In the genomic region with DNA sequence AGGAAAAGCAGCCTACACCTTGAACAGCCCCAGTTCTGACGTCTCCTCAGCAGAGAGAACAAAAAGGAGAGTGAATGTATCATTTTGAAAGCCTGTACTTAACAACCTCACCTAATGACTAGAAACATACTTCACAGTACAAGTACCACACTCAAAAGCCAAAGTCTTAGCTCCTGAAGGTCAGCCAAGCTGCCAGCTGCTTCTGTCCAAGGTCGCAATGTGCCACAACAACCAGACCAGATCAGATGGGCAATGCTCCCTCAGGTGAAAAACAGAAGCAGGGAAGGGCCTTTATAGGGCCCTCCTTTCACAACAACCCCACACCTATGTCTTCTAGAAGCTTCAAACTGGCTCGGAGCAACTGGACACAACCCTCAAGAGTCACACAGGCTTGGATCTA, we compare ENCODE assay signal across 13 mouse cellular contexts. TPM values are rescaled to one million over a fixed set of nuclear protein-coding genes. Genes with fewer than 3 reads are reported as not detected.
DNase-seq lines count a peak whose midpoint lies in the region; ATAC-seq and TF ChIP-seq lines count a peak whose summit lies in the region.
"Had no signal": no experiment of that assay in that cellular context is flagged by ENCODE, and none has a peak within 500 bp of the region (broad histone marks: within the 10 kb centered on the region; RNA-seq: fewer than 3 reads in every experiment).

No protein-coding gene starts in this region.

- no peak overlapping the region for H3K4me2 ChIP-seq in heart, postnatal 0 days (ENCODE audit: low read depth, low read length)
- H3K4me2 ChIP-seq: hindbrain, embryonic 13.5 days; midbrain, embryonic 13.5 days had no signal

- H3K4me1 ChIP-seq in heart, adult 2 months (ENCODE audit: control insufficient read depth, insufficient read depth, low read length), result peaks cover 10% of the 10 kb centered on the region
- H3K4me1 ChIP-seq in testis, adult 2 months (ENCODE audit: control insufficient read depth, insufficient read depth, low read length), result peaks cover 15% of the 10 kb centered on the region
- H3K4me1 ChIP-seq in heart, postnatal 0 days (ENCODE audit: control insufficient read depth, insufficient read depth), result peaks cover 24% of the 10 kb centered on the region

- intact Hi-C loops in heart, adult 2 months (cut with DNase I), result no loop called here
- intact Hi-C loops in heart, postnatal 25 days (cut with DNase I), result no loop called here

- H3K36me3 ChIP-seq in heart, adult 2 months (ENCODE audit: control insufficient read depth, insufficient read depth, low read length), result peaks cover 27% of the 10 kb centered on the region
- no peaks in the 10 kb centered on the region for H3K36me3 ChIP-seq in testis, adult 2 months (ENCODE audit: control insufficient read depth, insufficient read depth, low read length)
- H3K36me3 ChIP-seq in heart, postnatal 0 days (replicated peaks; ENCODE audit: control insufficient read depth, insufficient read depth, low read length), result peaks cover 54% of the 10 kb centered on the region

- no peak for TF ChIP-seq POLR2A in heart, adult 2 months (IDR thresholded peaks at IDR 0.05; ENCODE audit: insufficient read depth, low read depth, low read length)
- no peak for TF ChIP-seq POLR2A in testis, adult 2 months (IDR thresholded peaks at IDR 0.05; ENCODE audit: control insufficient read depth, low read depth, low read length)

- peak overlapping the region; percentile 67 for H3K27ac ChIP-seq in heart, adult 2 months
- peak overlapping the region; percentile 49 for H3K27ac ChIP-seq in testis, adult 2 months (ENCODE audit: control insufficient read depth, insufficient read depth, low read depth, low read length)
- H3K27ac ChIP-seq in heart, postnatal 0 days (ENCODE audit: low read depth), result peak overlapping the region; percentile 89
- H3K27ac ChIP-seq: forebrain, embryonic 10.5 days; hindbrain, embryonic 13.5 days; midbrain, embryonic 13.5 days had no signal

- H3K9ac ChIP-seq in heart, adult 2 months (ENCODE audit: low read depth, low read length), result peak overlapping the region; percentile 34; the same call in 1 of the 2 replicates
- H3K9ac ChIP-seq in heart, postnatal 0 days (replicated peaks; ENCODE audit: low read depth, low read length), result 0 out of 2 replicates have a peak overlapping the region, but pooled peaks have one; percentile 0
- H3K9ac ChIP-seq: hindbrain, embryonic 13.5 days; midbrain, embryonic 13.5 days had no signal

- no peaks in the 10 kb centered on the region for H3K9me3 ChIP-seq in heart, postnatal 0 days (replicated peaks; ENCODE audit: control insufficient read depth, low read length)
- H3K9me3 ChIP-seq: forebrain, embryonic 10.5 days; hindbrain, embryonic 13.5 days; midbrain, embryonic 13.5 days had no signal

- 0 out of 2 replicates have a peak, but pooled peaks have one; percentile 34 for TF ChIP-seq EP300 in heart, adult 2 months (IDR thresholded peaks at IDR 0.05; ENCODE audit: insufficient read depth, low read depth, low read length)
- no peak for TF ChIP-seq EP300 in heart, postnatal 0 days (IDR thresholded peaks at IDR 0.05; ENCODE audit: low read depth)

- no peaks in the 10 kb centered on the region for H3K27me3 ChIP-seq in heart, adult 2 months (ENCODE audit: control insufficient read depth, insufficient read depth, low read length)
- no peaks in the 10 kb centered on the region for H3K27me3 ChIP-seq in testis, adult 2 months (ENCODE audit: control insufficient read depth, insufficient read depth, low read length)
- H3K27me3 ChIP-seq in heart, postnatal 0 days (ENCODE audit: control insufficient read depth, insufficient read depth, low read length), result no peaks in the 10 kb centered on the region
- H3K27me3 ChIP-seq: hindbrain, embryonic 13.5 days; midbrain, embryonic 13.5 days; Patski had no signal

- WGBS in heart, adult 2 months, result 64% methylated on average over 3 of the region's 3 CpGs
- WGBS in heart, postnatal 0 days, result 33% methylated on average over 3 of the region's 3 CpGs

- no peak overlapping the region for H3K4me3 ChIP-seq in heart, adult 2 months
- no peak overlapping the region for H3K4me3 ChIP-seq in testis, adult 2 months (ENCODE audit: control insufficient read depth, low read depth, low read length)
- H3K4me3 ChIP-seq in heart, postnatal 0 days (ENCODE audit: low read depth, low read length), result no peak overlapping the region
- H3K4me3 ChIP-seq: forebrain, embryonic 10.5 days; hindbrain, embryonic 13.5 days; midbrain, embryonic 13.5 days had no signal

- peak in 1 of 2 experiments; percentile 59 for DNase-seq in heart, adult 2 months
- no peak for DNase-seq in heart, postnatal 25 days (ENCODE audit: low spot score)
- DNase-seq in testis, postnatal 10 days (ENCODE audit: low spot score), result no peak
- peak; percentile 70 for DNase-seq in heart, postnatal 0 days (ENCODE audit: low spot score)
- no peak for DNase-seq in cerebellum, adult 18-20 months
- no peak for DNase-seq in left cerebral cortex, adult 9 months (ENCODE audit: low spot score in 2 of 2)
- DNase-seq: cerebellum, adult 8-10 months; thymus, postnatal 4 days had no signal

- ATAC-seq in heart, postnatal 0 days (ENCODE audit: insufficient read depth, low read depth), result peak; percentile 33; the same call in 1 of the 2 replicates
- ATAC-seq: midbrain, embryonic 13.5 days; Patski had no signal

- TF ChIP-seq CTCF in heart, adult 2 months (IDR thresholded peaks at IDR 0.05), result no peak
- no peak for TF ChIP-seq CTCF in testis, adult 2 months (IDR thresholded peaks at IDR 0.05; ENCODE audit: control insufficient read depth, insufficient read depth, insufficient replicate concordance, low read depth, low read length)
- TF ChIP-seq CTCF in heart, postnatal 0 days (IDR thresholded peaks at IDR 0.05; ENCODE audit: low read depth), result no peak

- no peaks in the 10 kb centered on the region for H3K79me2 ChIP-seq in heart, adult 2 months (replicated peaks; ENCODE audit: control insufficient read depth, insufficient read depth, low read length)

RNA-seq across cellular contexts. Expression of a gene that starts 2.8 kb away (rescaled TPM):
- 1 to 10 TPM; 1.5 to 2.7 TPM for total RNA-seq in heart, adult 2 months (2021)
- polyA plus RNA-seq in heart, adult 2 months (2012; rRNA removed), result 1.9 and 2.0 TPM in 2 replicates
- 1 to 10 TPM; 1.9 to 3.1 TPM for total RNA-seq in heart, postnatal 25 days (2021)
- 285 and 337 TPM in 2 replicates for polyA plus RNA-seq in testis, adult 2 months (2012; rRNA removed)
- total RNA-seq in heart, postnatal 0 days (2014; rRNA removed; ENCODE audit: low replicate concordance), result 2.6 TPM in 1 of 2 replicates, not detected in the other
- polyA plus RNA-seq in heart, postnatal 0 days (2015; fragmentation: Nextera tagmentation; extraction: Ambion mirVana), result 2.2 and 2.6 TPM in 2 replicates

RNA-seq across cellular contexts. Expression of a gene that starts 18.5 kb away (rescaled TPM):
- 10 to 100 TPM in 1 of 2 experiments, 1 to 10 TPM in 1; 9.5 to 11.9 TPM for total RNA-seq in heart, adult 2 months (2021)
- 15.2 and 19.7 TPM in 2 replicates for polyA plus RNA-seq in heart, adult 2 months (2012; rRNA removed)
- total RNA-seq in heart, postnatal 25 days (2021), result 10 to 100 TPM; 15.2 to 17.6 TPM
- polyA plus RNA-seq in testis, adult 2 months (2012; rRNA removed), result 5.4 and 6.2 TPM in 2 replicates
- total RNA-seq in heart, postnatal 0 days (2014; rRNA removed; ENCODE audit: low replicate concordance), result 53.1 and 69.1 TPM in 2 replicates
- polyA plus RNA-seq in heart, postnatal 0 days (2015; fragmentation: Nextera tagmentation; extraction: Ambion mirVana), result 26.8 and 28.5 TPM in 2 replicates

RNA-seq across cellular contexts. Expression of a gene that starts 36.5 kb away (rescaled TPM):
- total RNA-seq in heart, adult 2 months (2021), result 100 to 1,000 TPM; 100 to 118 TPM
- 37.9 and 61.4 TPM in 2 replicates for polyA plus RNA-seq in heart, adult 2 months (2012; rRNA removed)
- total RNA-seq in heart, postnatal 25 days (2021), result 100 to 1,000 TPM; 108 to 111 TPM
- 48.4 and 56.8 TPM in 2 replicates for polyA plus RNA-seq in testis, adult 2 months (2012; rRNA removed)
- total RNA-seq in heart, postnatal 0 days (2014; rRNA removed; ENCODE audit: low replicate concordance), result 84.1 and 121 TPM in 2 replicates
- polyA plus RNA-seq in heart, postnatal 0 days (2015; fragmentation: Nextera tagmentation; extraction: Ambion mirVana), result 86.1 and 96.7 TPM in 2 replicates
